Mouse (Mus musculus) lung, postnatal 4 days (tissue): ENCODE data around the gene B230219D22Rik.
A peak's percentile ranks its signal among the peaks of the same experiment; 100 is the strongest.
"Not testable (repeated sequence)": the region's sequence is repeated elsewhere in the genome, so short reads cannot be mapped to it uniquely, and the experiment has no call there.

Source experiments
- DNase-seq, 2 experiments: peaks; one replicate each; pipeline ENCODE4 v3.0.0; 2021

The B230219D22Rik gene

DNA sequence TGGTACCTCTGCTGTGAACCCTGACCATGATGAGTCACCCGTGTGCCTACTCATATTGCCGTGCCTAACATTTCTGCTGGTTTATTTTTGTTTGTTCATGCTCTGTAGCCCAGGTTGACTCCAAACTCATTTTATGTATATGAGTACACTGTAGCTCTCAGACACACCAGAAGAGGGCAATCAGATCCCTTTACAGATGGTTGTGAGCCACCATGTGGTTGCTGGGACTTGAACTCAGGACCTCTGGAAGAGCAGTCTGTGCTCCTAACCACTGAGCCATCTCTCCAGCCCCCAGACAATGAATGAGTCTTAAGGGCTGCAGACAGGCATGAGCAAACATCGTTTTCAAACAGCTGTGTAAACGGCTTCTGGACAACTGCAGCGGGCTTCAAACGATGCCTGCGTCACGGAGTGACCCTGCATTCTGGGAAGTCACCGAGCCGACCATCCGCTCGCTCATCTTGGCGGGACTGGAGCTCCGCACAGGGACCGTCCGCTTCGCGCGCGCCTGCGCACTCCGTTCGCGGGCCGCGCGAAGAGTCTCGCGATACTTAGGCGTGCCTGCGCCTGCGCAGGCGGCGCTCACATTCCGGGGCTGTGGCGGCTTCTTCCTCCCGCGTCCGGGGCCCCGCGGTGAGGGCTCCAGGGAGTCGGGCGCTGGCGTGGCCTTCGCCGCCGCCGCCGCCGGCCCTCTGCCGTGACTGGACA is at the start of gene B230219D22Rik:
Gene B230219D22Rik, plus strand, starts transcription at position 590 of the 708 bp plus-strand sequence.
- peak; percentile 94 to 95 for DNase-seq

- DNase-seq, result peak in 1 of 2 experiments; percentile 49
Measured at GRCm38 (mm10) chr13:55644525-55644924, 48.4 kb upstream of the B230219D22Rik start.

- peak in 1 of 2 experiments; percentile 29 for DNase-seq
Measured at GRCm38 (mm10) chr13:55650098-55650497, 42.8 kb upstream of the B230219D22Rik start.

- no peak for DNase-seq
Measured at GRCm38 (mm10) chr13:55650980-55651379, 41.9 kb upstream of the B230219D22Rik start.

DNA sequence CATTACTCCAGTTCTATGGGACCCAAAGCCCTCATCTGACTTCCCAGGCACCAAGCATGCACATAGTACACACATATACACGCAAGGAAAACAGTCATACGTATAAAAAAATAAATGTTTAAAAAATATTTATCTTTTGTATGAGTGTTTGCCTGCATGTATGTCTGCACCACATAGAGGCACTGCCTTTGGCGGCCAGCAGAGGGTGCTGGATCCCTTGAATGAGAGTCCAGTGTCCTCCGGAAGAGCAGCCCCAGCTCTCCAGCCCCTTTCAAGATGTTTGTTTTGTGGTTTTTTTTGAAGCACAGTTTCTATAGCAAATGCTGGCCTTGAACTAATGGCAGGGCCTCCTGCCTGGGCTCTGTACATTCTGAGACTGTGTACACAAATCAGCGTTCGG is 24.4 kb upstream of the B230219D22Rik start:
- DNase-seq, result peak; percentile 41 to 46

GRCm38 (mm10) chr13:55672711-55673110 is 20.2 kb upstream of the B230219D22Rik start:
- no peak for DNase-seq

- no peak for DNase-seq
Measured at GRCm38 (mm10) chr13:55677364-55677763, 15.6 kb upstream of the B230219D22Rik start.

- no peak for DNase-seq
Measured at GRCm38 (mm10) chr13:55682201-55682600, 10.7 kb upstream of the B230219D22Rik start.

- no peak for DNase-seq
Measured at GRCm38 (mm10) chr13:55683581-55683980, 9.3 kb upstream of the B230219D22Rik start.

DNA sequence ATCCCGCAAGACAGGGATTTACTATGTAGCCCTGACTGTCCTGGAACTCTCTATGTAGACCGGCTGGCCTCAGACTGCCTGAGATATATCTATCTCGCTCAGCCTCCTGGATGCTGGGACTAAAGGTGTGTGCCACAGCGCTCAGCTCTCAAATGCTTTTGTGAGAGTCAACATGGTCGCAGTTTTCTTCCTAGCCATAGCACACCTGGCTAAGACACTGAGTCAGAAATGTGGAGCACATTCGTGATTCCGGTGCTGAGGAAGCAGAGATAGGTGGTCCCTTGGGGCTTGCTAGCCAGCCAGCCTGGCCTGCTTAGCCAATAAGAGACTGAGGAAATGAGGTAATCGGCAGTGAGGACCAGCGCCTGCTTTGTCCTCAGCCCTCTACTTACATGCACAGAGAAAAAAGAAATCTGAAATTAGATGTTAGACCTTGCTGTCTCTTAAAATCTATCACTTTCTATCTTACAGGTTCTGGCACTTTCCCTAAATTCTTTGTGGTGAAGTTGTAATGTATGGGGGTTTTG is 6.8 kb upstream of the B230219D22Rik start:
- no peak for DNase-seq

GRCm38 (mm10) chr13:55687927-55688602 is 4.9 kb upstream of the B230219D22Rik start:
- no peak for DNase-seq

DNA sequence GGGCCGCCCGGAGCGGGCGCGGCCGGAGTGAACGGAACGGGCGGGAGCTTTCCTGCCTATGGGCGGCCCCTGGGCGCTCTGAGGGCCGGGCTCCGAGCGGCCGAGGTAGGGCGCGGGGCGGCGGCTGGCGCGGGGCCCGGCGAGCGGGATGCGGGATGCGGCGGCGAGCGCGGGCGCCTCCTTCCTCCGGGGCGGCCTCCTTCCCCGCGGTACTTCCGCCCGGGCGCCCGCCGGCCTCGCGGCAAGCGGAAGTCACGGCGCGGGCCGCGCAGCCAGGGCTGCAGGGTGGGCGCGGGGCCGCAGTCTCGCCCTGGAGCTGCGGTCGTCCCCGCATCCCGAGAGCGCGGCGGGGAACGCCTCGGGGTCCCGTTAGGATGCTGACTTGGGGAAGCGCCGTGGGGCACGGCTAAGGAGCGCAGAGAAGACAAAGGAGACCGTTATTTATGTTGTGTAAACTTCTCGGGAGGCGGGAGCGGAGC is 358 bp downstream of the B230219D22Rik start:
- DNase-seq, result peak in 1 of 2 experiments; percentile 73

DNA sequence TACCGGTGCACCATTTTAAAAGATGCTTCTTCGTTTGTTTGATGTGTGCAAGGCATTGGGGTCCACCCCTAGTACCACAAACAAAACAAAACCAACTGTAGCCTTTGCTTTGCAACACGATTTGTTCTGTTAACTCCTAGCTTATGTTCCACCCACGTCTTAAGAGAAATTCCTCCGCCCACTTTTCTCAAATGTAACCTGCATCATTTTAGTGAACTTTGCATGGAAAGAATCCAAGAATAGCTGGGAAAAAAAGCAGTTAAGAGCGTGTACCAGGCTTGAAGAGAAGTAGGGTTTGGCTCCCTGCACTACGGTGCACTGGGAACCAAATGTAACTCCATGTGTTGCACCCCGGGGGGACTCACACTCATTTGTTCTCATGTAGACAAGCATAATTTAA is 1.2 kb downstream of the B230219D22Rik start:
- no peak for DNase-seq

DNA sequence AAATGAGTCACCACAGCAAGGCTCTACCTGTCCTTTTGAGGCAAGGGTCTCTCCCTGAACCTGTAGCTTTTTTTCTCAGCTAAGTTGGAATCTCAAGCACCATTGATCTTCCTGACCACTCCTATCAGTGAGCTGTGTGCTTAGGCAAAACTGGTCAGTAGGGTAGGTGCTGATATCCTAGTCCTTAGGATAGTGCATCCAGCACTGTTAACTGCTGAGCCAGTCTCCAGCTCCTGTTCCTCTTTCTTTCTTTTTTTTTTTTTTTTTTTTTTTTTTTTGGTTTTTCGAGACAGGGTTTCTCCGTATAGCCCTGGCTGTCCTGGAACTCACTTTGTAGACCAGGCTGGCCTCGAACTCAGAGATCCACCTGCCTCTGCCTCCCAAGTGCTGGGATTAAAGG is 3.1 kb downstream of the B230219D22Rik start:
- not testable (repeated sequence) for DNase-seq

DNA sequence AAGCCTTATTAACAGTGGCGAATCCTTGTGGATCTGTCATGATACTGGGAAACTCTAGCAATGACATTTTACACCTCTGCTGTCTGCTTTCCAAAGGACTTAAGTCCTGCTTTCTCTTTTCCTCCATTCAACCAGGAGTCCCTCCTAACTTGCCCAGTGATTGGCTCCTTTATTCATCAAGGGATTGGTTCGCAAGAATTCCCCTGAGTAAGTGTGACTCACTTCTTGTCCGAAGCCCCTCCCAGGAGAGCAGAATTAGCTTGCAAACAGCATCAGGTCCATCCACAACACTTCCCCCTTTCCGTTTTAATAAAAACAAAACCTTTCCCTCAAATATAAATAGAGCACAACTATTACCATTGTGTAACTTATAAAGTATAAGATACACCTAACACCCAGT is 11.4 kb downstream of the B230219D22Rik start:
- DNase-seq, result no peak

GRCm38 (mm10) chr13:55712846-55713245 is 19.9 kb downstream of the B230219D22Rik start:
- no peak for DNase-seq

DNA sequence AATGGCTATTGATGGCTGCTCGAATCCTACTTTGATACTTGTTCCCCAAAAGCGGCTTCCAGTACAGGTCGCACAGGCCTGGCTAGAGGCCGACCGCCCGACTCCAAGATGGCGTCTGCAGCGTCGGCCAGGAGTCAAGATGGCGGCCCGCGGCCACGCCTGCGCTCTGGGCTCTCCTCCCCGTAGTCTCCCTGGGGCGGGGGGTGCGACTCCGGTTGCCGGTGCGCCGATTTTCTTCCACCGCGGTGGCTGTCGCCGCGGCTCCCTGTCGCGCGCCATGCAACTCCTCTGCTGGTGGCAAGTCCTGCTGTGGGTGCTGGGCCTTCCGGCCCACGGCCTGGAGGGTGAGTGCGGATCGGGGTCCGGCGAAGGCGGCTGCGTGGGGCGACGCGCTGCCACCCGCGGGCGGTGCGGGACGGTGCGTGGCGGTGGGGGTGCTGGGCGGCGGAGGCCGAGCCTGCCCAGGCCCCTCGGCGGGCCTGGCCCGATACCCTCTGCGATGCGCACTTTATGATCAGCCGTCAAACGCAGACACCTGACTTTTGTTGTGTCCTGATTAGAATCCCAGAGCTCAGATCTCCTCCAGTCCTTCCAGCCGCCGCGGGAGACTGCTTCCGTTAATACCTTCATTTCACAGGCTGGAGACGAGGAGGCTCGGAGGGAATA is 21.7 kb downstream of the B230219D22Rik start, which contains the start of gene Txndc15:
Gene Txndc15, plus strand, starts transcription at position 150 of the 666 bp plus-strand sequence.
- peak; percentile 91 to 92 for DNase-seq

DNA sequence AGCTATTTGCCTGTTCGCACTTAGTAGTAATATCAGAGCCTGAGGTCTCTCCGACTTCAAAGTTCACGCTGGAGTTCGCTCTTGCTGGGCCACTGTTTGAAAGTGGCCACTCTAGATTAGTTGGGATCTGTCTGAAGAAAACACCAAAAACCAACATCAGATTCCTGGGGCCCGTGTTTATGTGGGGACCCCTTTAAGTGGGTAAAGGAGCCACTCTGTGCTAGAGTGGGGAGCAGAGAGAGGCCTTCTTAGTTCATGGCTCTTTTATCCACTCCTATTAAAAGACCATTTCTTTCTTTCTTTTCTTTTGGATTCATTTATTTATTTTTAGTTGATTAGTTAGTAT is 22.2 kb downstream of the B230219D22Rik start:
- no peak for DNase-seq

- DNase-seq, result no peak
Measured at GRCm38 (mm10) chr13:55715908-55716510, 23.1 kb downstream of the B230219D22Rik start.

DNA sequence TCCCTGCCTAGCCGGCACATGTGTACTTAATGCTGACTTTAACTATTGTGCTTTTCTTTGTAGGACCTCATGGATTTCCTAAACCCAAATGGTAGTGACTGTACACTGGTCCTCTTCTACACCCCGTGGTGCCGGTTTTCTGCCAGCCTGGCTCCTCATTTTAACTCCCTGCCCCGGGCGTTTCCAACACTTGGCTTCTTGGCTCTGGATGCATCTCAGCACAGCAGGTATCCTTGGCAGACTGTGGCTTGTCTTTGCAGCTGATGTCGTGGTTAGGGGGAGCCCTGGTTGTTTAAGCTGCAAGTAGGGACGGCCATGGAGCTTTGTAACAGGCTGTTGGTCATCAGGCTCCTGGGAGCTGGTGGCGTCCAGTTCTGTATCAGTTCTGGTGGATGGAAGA is 28.6 kb downstream of the B230219D22Rik start:
- no peak for DNase-seq

DNA sequence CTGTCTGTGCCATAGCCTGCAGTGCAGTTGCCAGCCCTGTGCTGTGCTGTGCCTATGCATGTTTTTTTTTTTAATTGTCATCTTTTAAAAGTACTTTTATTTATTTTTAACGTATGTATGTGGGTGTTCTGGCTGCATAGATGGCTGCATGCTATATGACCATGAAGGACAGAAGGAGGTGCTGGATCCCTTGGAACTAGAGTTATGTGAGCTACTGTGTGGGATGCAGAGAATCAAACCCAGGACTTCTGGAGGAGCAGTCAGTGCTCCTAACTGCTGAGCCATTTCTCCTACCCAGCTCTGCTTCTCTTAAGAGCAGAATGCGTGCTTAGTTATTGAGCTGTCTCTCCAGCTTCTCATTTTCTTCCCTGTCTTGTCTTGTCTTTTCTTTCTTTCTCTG is 29.1 kb downstream of the B230219D22Rik start:
- no peak for DNase-seq

DNA sequence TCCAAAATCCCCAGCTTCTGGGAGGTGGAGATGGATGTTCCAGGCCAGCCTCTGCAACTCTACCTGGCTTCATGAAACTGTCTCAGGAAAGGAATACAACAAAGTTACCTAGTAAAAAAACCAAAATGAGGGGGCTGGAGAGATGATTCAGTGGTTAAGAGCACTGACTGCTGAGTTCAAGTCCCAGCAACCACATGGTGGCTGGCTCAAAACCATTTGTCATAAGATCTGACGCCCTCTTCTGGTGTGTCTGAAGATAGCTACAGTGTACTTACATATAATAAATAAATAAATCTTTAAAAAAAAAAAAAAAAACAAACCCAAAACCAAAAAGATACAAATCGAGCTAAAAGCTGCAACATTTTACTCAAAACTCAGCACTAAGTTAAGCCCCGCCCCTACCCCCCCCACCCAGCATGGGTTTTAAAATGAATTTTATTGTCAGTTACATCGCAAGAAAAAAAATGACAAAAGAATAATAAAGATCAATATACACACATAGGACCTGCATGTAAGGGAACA is 33.7 kb downstream of the B230219D22Rik start:
- no peak for DNase-seq
